Mouse (Mus musculus) thymus, postnatal 25 days (tissue): ENCODE measurements around the gene Matn3.

Experiments used
- DNase-seq: peaks from one replicate; pipeline ENCODE4 v3.0.0; 2022

Gene Matn3

GRCm38 (mm10) chr12:8947714-8948464, at the start of gene Matn3:
Gene Matn3, plus strand, starts transcription at chr12:8947929.
- no peak for DNase-seq

- DNase-seq: no peak
Measured at GRCm38 (mm10) chr12:8898879-8899785, 48.6 kb upstream of the Matn3 start.

- DNase-seq: no peak
Measured at GRCm38 (mm10) chr12:8900107-8900698, 47.5 kb upstream of the Matn3 start.

GRCm38 (mm10) chr12:8900919-8901663, 46.6 kb upstream of the Matn3 start:
- DNase-seq: no peak

GRCm38 (mm10) chr12:8901934-8902333, 45.8 kb upstream of the Matn3 start:
- no peak for DNase-seq

GRCm38 (mm10) chr12:8902479-8902878, 45.2 kb upstream of the Matn3 start:
- DNase-seq: no peak

- DNase-seq: peak; percentile 8
Measured at GRCm38 (mm10) chr12:8912860-8913685, 34.7 kb upstream of the Matn3 start.

GRCm38 (mm10) chr12:8913701-8914340, 33.9 kb upstream of the Matn3 start:
- DNase-seq: no peak

- DNase-seq: no peak
Measured at GRCm38 (mm10) chr12:8916378-8916777, 31.4 kb upstream of the Matn3 start.

- no peak for DNase-seq
Measured at GRCm38 (mm10) chr12:8919231-8919630, 28.5 kb upstream of the Matn3 start.

- DNase-seq: no peak
Measured at GRCm38 (mm10) chr12:8920996-8921393, 26.7 kb upstream of the Matn3 start.

GRCm38 (mm10) chr12:8921394-8922368, 26.0 kb upstream of the Matn3 start, which contains the start of gene Laptm4a:
Gene Laptm4a, plus strand, starts transcription at chr12:8921664.
- peak; percentile 95 for DNase-seq

- DNase-seq: no peak
Measured at GRCm38 (mm10) chr12:8922369-8923124, 25.2 kb upstream of the Matn3 start.

GRCm38 (mm10) chr12:8923125-8923410, 24.7 kb upstream of the Matn3 start:
- peak; percentile 12 for DNase-seq

GRCm38 (mm10) chr12:8923603-8924002, 24.1 kb upstream of the Matn3 start:
- DNase-seq: no peak

- no peak for DNase-seq
Measured at GRCm38 (mm10) chr12:8927652-8928051, 20.1 kb upstream of the Matn3 start.

GRCm38 (mm10) chr12:8928766-8929165, 19.0 kb upstream of the Matn3 start:
- no peak for DNase-seq

- no peak for DNase-seq
Measured at GRCm38 (mm10) chr12:8931083-8931482, 16.6 kb upstream of the Matn3 start.

GRCm38 (mm10) chr12:8935349-8935748, 12.4 kb upstream of the Matn3 start:
- DNase-seq: no peak
